Mouse (Mus musculus) cerebellum, adult 2 months (tissue): Measurements from ENCODE around the gene Gm17019.
"Not testable (repeated sequence)": the region's sequence is repeated elsewhere in the genome, so short reads cannot be mapped to it uniquely, and the experiment has no call there.

Experiments used
- CTCF ChIP-seq: fragments of 200-500 bp; IDR thresholded peaks from 2 replicates; pipeline ENCODE4 v1.5.1; 2011; ENCODE audit warnings: low read depth, mild to moderate bottlenecking, control low read depth, low read length, moderate library complexity, borderline replicate concordance; ENCODE audit not compliant: insufficient read depth
- POLR2A ChIP-seq: fragments of 200-500 bp; IDR thresholded peaks from 2 replicates; pipeline ENCODE4 v1.6.1; 2011; ENCODE audit warnings: low read length, control low read depth, borderline replicate concordance; ENCODE audit not compliant: insufficient read depth

DNA sequence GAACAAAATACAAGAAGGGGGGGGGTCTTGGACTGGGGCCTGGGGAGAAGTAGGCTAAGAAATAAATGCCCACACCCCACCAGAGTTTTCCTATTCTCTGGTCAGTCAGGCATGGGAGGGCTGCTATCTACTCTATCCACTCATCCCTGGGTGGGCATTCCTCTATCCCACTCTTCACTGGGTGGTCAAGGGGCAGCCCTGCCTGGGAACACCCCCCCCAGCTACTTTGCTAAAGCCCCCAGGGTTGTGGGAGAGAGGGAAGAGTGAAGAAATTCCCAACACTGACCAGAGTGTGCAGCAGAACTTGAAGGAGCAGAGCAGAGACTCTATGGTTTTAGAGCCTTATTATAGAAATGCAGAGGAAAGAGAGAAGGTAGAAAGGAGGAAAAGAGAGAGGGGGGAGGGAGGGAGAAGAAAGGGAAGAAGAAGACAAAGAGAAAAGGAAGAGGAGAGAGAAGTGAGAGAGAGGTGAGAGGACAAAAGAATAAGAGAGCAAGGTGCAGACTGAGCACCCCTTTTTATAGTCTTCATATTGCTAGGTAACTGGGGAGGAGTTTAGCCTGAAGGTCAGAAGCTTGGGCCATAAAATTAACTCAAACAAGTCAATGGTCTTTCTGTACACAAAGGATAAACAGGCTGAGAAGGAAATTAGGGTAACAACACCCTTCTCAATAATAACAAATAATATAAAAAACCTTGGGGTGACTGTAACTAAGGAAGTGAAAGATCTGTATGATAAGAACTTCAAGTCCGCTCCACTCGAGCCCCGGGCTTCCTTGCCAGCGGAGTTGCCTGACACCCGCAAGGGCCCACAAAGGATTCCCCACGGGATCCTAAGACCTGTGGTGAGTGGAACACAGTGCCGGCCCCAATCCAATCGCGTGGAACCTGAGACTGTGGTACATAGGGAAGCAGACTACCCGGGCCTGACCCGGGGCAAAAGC is 21.9 kb downstream of the Gm17019 start:
- not testable (repeated sequence) for TF ChIP-seq POLR2A, CTCF
